Mouse (Mus musculus): ENCODE results near the gene Tyrobp.

Tyrobp gene

DNA sequence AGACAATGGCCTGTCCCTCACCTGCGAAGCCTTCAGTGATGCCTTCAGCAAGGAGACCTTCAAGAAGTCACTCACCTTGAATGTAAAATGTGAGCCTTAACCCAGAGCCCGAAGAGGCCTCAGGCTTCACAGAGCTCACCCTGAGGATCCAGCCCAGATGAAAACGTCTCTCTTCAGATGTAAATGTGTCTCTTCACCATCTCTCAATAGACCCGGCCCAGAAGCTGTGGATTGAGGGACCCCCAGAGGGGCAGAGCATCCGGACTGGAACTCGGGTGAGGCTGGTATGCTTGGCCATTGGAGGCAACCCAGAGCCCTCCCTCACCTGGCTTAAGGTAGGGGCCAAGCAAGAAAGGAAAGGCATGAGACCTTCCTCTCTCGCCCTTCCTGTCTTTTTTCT, 50.0 kb downstream of the Tyrobp start:
- DNase-seq (ENCODE audit: extremely low spot score, low spot score) = no peak

DNA sequence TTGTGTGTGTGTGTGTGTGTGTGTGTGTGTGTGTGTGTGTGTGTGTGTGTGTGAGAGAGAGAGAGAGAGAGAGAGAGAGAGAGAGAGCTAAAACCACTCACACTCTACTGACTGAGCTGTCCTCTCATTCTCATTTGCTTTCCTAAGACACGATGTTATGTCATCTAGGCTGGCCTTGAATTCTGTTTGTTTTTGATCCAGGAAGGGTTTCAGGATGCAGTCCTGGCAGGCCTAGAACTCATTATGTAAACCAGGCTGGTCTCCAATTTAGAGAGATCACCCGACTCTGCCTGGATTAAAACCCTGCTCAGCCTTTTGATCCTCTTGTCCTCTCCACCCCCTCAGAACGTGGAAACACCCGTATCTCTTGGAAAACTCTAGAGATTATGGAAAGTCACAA, 50.4 kb downstream of the Tyrobp start:
- DNase-seq (ENCODE audit: extremely low spot score, low spot score) = no peak

GRCm38 (mm10) chr7:30464816-30465300, 51.3 kb downstream of the Tyrobp start:
- DNase-seq (ENCODE audit: extremely low spot score, low spot score) = no peak
